Mouse (Mus musculus): ENCODE results near the gene Eya2.

DNA sequence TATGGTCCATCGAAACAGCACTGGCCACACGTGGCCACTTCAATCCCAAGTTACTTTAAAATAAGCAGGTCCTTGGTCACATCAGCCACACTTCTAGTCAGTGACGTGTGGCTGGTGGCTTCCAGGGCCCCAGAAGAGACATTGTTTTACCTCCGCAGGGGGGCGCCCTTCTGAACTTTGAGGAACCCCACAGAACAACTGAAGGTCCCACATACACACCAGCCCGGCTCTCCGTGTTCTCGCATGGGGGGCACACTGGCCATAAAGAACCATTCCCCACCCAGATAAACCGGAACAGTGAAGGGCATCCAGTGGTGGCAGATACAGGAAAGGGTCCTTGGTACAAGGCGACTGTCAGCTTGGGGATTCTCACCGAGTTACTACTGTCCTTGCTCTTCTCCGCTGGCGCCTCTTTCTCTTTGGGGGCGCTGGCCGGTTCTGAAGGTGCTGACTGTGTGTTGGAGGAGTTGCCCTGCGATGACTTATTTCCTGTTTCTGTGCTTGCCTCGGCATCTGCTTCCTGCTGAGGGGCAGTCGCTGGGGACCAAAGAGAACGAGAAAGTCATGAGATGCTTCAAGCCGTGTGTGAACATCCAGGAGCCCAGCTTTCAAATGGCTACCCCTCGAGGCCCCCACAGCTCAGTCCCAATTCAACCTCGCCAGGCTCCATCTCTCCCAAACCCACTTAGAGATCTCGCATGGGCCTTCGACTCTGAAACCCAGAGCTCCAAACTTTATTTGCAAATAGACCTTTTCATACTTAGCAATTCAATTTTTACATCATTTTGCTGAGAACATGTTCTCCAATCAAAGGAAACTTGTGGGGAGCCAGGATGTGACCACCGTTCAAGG, 197.8 kb downstream of the Eya2 start:
- no peak for TF ChIP-seq POLR2A (IDR thresholded peaks at IDR 0.05; ENCODE audit: low read depth, low read length)
- no peak for TF ChIP-seq CTCF (IDR thresholded peaks at IDR 0.05; ENCODE audit: extremely low read depth, insufficient read depth, insufficient read length, insufficient replicate concordance)
